Mouse (Mus musculus) liver, embryonic 11.5 days (tissue): ENCODE results near the gene Aup1. TPM values are rescaled to one million over a fixed set of nuclear protein-coding genes. Genes with fewer than 3 reads are reported as not detected.

Experiments
- ATAC-seq: fragments of 200-750 bp; cut with Nextera tagmentation; replicated peaks from 2 replicates; pipeline ENCODE4 v1.8.0; 2017; ENCODE audit warnings: moderate number of reproducible peaks, mild to moderate bottlenecking, moderate TSS enrichment, moderate library complexity; ENCODE audit not compliant: low FRiP score
- DNase-seq: peaks from one replicate; pipeline ENCODE4 v3.0.0-alpha.2; 2017; ENCODE audit warnings: low spot score
- H3K27ac ChIP-seq: fragments of 300-500 bp; sonication (generic); 2 replicates; pipeline ENCODE4 v1.5.1; 2014; ENCODE audit warnings: mild to moderate bottlenecking, low read depth, low read length, control low read depth
- H3K27me3 ChIP-seq: fragments of 300-500 bp; sonication (generic); replicated peaks from 2 replicates; pipeline ENCODE4 v1.6.1; 2014; ENCODE audit warnings: low read length, mixed read lengths; ENCODE audit not compliant: control insufficient read depth, insufficient read depth
- H3K36me3 ChIP-seq: fragments of 300-500 bp; sonication (generic); 2 replicates; pipeline ENCODE4 v1.6.1; 2014; ENCODE audit warnings: mild to moderate bottlenecking, low read length, moderate library complexity, mixed read lengths; ENCODE audit not compliant: control insufficient read depth, insufficient read depth
- H3K4me1 ChIP-seq: fragments of 300-500 bp; sonication (generic); replicated peaks from 2 replicates; pipeline ENCODE4 v1.6.1; 2014; ENCODE audit warnings: low read length, mixed read lengths; ENCODE audit not compliant: control insufficient read depth, insufficient read depth
- H3K4me2 ChIP-seq: fragments of 300-500 bp; sonication (generic); 2 replicates; pipeline ENCODE4 v1.6.1; 2014; ENCODE audit warnings: mild to moderate bottlenecking, control low read depth, moderate library complexity
- H3K4me3 ChIP-seq: fragments of 300-500 bp; sonication (generic); 2 replicates; pipeline ENCODE4 v1.5.1; 2014; ENCODE audit warnings: low read depth, low read length, control low read depth
- H3K9ac ChIP-seq: fragments of 300-500 bp; sonication (generic); 2 replicates; pipeline ENCODE4 v1.6.1; 2014; ENCODE audit warnings: low read depth, low read length, control low read depth
- H3K9me3 ChIP-seq: fragments of 300-500 bp; sonication (generic); 2 replicates; pipeline ENCODE4 v1.6.1; 2016; ENCODE audit warnings: low read length, inconsistent platforms, mixed read lengths; ENCODE audit not compliant: control insufficient read depth
- WGBS: fragments of 180-500 bp; shearing (Covaris S2); extraction: QIAGEN DNeasy Blood & Tissue Kit; methylation state at CpG from one replicate; pipeline ENCODE4 v1.1.7; 2014; 5-methylcytosine and 5-hydroxymethylcytosine counted together
- polyA plus RNA-seq: library from polyadenylated mRNA; unstranded; fragments of >200 nt; fragmentation: Nextera tagmentation; extraction: Ambion mirVana; gene quantifications from 2 replicates; pipeline ENCODE4 v1.2.1, GENCODE M21; 2014

Gene Aup1
- polyA plus RNA-seq, 1 experiment from 2014 or later: 230 TPM

GRCm38 (mm10) chr6:83023786-83024185 lies 30.5 kb upstream of the Aup1 start:
- ATAC-seq (no peak), DNase-seq (no peak)
- Histone ChIP-seq H3K4me1 (peaks cover 39% of the 10 kb centered on the region), H3K27me3 (0 out of 2 replicates have a peak, but pooled peaks cover 5% of the 10 kb centered on the region), H3K4me3 (no peak overlapping the region), H3K27ac (no peak overlapping the region; the same call in 1 of the 2 replicates), H3K36me3 (no peaks in the 10 kb centered on the region), H3K9me3 (no peaks in the 10 kb centered on the region), H3K9ac (no peak overlapping the region), H3K4me2 (no peak overlapping the region)
- WGBS: 86% methylated on average over 2 of the region's 2 CpGs

GRCm38 (mm10) chr6:83024421-83024820 lies 29.9 kb upstream of the Aup1 start:
- no peak overlapping the region for H3K4me2 ChIP-seq
- no peak overlapping the region for H3K9ac ChIP-seq
- 0 out of 2 replicates have a peak, but pooled peaks cover 5% of the 10 kb centered on the region for H3K27me3 ChIP-seq
- H3K27ac ChIP-seq: no peak overlapping the region
- no peaks in the 10 kb centered on the region for H3K36me3 ChIP-seq
- H3K4me1 ChIP-seq: peaks cover 36% of the 10 kb centered on the region
- no peaks in the 10 kb centered on the region for H3K9me3 ChIP-seq
- WGBS: 55% methylated on average over 4 of the region's 4 CpGs
- DNase-seq (no peak), ATAC-seq (no peak)
- H3K4me3 ChIP-seq: no peak overlapping the region

GRCm38 (mm10) chr6:83025221-83025620 lies 29.1 kb upstream of the Aup1 start:
- Histone ChIP-seq H3K4me3 (no peak overlapping the region), H3K9ac (no peak overlapping the region), H3K27ac (no peak overlapping the region), H3K4me1 (peaks cover 31% of the 10 kb centered on the region), H3K36me3 (no peaks in the 10 kb centered on the region), H3K27me3 (peaks cover 9% of the 10 kb centered on the region; the same call in 1 of the 2 replicates), H3K4me2 (no peak overlapping the region), H3K9me3 (no peaks in the 10 kb centered on the region)
- ATAC-seq (no peak), DNase-seq (no peak)
- 93% methylated on average over 4 of the region's 4 CpGs for WGBS

- H3K27me3 ChIP-seq: peaks cover 23% of the 10 kb centered on the region
- WGBS: 70% methylated on average over 8 of the region's 8 CpGs
- H3K36me3 ChIP-seq: no peaks in the 10 kb centered on the region
- H3K9ac ChIP-seq: no peak overlapping the region
- no peak overlapping the region for H3K4me3 ChIP-seq
- DNase-seq: no peak
- H3K4me2 ChIP-seq: no peak overlapping the region
- H3K9me3 ChIP-seq: no peaks in the 10 kb centered on the region
- H3K4me1 ChIP-seq: peaks cover 23% of the 10 kb centered on the region
- H3K27ac ChIP-seq: no peak overlapping the region
- no peak for ATAC-seq
Measured at GRCm38 (mm10) chr6:83027293-83027692, 27.0 kb upstream of the Aup1 start.

GRCm38 (mm10) chr6:83027706-83028105 lies 26.6 kb upstream of the Aup1 start:
- WGBS: 38% methylated on average over 7 of the region's 9 CpGs
- H3K27me3 ChIP-seq: peaks cover 23% of the 10 kb centered on the region
- no peak overlapping the region for H3K9ac ChIP-seq

GRCm38 (mm10) chr6:83029777-83030176 lies 24.5 kb upstream of the Aup1 start:
- 45% methylated on average over 10 of the region's 10 CpGs for WGBS
- no peak overlapping the region for H3K9ac ChIP-seq
- peaks cover 18% of the 10 kb centered on the region for H3K4me1 ChIP-seq

More at GRCm38 (mm10) chr6:83027706-83028105, 26.6 kb upstream of the Aup1 start:
- no peaks in the 10 kb centered on the region for H3K36me3 ChIP-seq
- DNase-seq (no peak), ATAC-seq (no peak)
- no peak overlapping the region for H3K4me2 ChIP-seq
- no peak overlapping the region for H3K4me3 ChIP-seq
- peaks cover 23% of the 10 kb centered on the region for H3K4me1 ChIP-seq
- H3K27ac ChIP-seq: no peak overlapping the region
- H3K9me3 ChIP-seq: no peaks in the 10 kb centered on the region

GRCm38 (mm10) chr6:83031111-83031510 lies 23.2 kb upstream of the Aup1 start:
- Histone ChIP-seq H3K9me3 (no peaks in the 10 kb centered on the region), H3K4me3 (no peak overlapping the region), H3K4me2 (no peak overlapping the region), H3K4me1 (peaks cover 18% of the 10 kb centered on the region), H3K27me3 (peaks cover 29% of the 10 kb centered on the region), H3K9ac (no peak overlapping the region), H3K27ac (no peak overlapping the region), H3K36me3 (no peaks in the 10 kb centered on the region)
- ATAC-seq: no peak
- no peak for DNase-seq
- WGBS: 78% methylated on average over 7 of the region's 7 CpGs

More at GRCm38 (mm10) chr6:83029777-83030176, 24.5 kb upstream of the Aup1 start:
- peaks cover 23% of the 10 kb centered on the region for H3K27me3 ChIP-seq
- no peak overlapping the region for H3K4me3 ChIP-seq
- no peak for ATAC-seq
- no peak for DNase-seq
- no peaks in the 10 kb centered on the region for H3K36me3 ChIP-seq
- H3K9me3 ChIP-seq: no peaks in the 10 kb centered on the region
- H3K27ac ChIP-seq: no peak overlapping the region
- H3K4me2 ChIP-seq: no peak overlapping the region

- DNase-seq: no peak
- peak overlapping the region; percentile 88 for H3K4me3 ChIP-seq
- ATAC-seq: no peak
- peaks cover 29% of the 10 kb centered on the region for H3K27me3 ChIP-seq
- no peak overlapping the region; the same call in 1 of the 2 replicates for H3K27ac ChIP-seq
- peak overlapping the region; percentile 87 for H3K9ac ChIP-seq
- WGBS: 47% methylated on average over 18 of the region's 18 CpGs
- no peaks in the 10 kb centered on the region for H3K9me3 ChIP-seq
- peak overlapping the region; percentile 92 for H3K4me2 ChIP-seq
- H3K36me3 ChIP-seq: no peaks in the 10 kb centered on the region
- peaks cover 18% of the 10 kb centered on the region for H3K4me1 ChIP-seq
Measured at GRCm38 (mm10) chr6:83031921-83032590, 22.3 kb upstream of the Aup1 start.

GRCm38 (mm10) chr6:83032769-83033191 lies 21.5 kb upstream of the Aup1 start:
- Histone ChIP-seq H3K36me3 (no peaks in the 10 kb centered on the region), H3K9me3 (no peaks in the 10 kb centered on the region), H3K9ac (peak overlapping the region; percentile 87), H3K4me1 (peaks cover 15% of the 10 kb centered on the region), H3K27me3 (peaks cover 29% of the 10 kb centered on the region), H3K4me2 (peak overlapping the region; percentile 92), H3K4me3 (peak overlapping the region; percentile 88), H3K27ac (peak overlapping the region; percentile 74)
- DNase-seq (peak; percentile 61), ATAC-seq (peak; percentile 64)
- under 1% methylated on average over 31 of the region's 31 CpGs for WGBS
